Mouse (Mus musculus) spleen, adult 2 months (tissue): ENCODE data around the gene Polr2a.

ENCODE experiments used
- CTCF ChIP-seq: fragments of 200-500 bp; IDR thresholded peaks from 2 replicates; pipeline ENCODE4 v1.5.1; 2011; ENCODE audit warnings: mild to moderate bottlenecking, inconsistent platforms; ENCODE audit not compliant: insufficient read depth, insufficient read length, insufficient replicate concordance; ENCODE audit errors: extremely low read depth
- POLR2A ChIP-seq: fragments of 200-500 bp; IDR thresholded peaks from 2 replicates; pipeline ENCODE4 v1.6.1; 2011; ENCODE audit warnings: low read depth, low read length, inconsistent platforms

DNA sequence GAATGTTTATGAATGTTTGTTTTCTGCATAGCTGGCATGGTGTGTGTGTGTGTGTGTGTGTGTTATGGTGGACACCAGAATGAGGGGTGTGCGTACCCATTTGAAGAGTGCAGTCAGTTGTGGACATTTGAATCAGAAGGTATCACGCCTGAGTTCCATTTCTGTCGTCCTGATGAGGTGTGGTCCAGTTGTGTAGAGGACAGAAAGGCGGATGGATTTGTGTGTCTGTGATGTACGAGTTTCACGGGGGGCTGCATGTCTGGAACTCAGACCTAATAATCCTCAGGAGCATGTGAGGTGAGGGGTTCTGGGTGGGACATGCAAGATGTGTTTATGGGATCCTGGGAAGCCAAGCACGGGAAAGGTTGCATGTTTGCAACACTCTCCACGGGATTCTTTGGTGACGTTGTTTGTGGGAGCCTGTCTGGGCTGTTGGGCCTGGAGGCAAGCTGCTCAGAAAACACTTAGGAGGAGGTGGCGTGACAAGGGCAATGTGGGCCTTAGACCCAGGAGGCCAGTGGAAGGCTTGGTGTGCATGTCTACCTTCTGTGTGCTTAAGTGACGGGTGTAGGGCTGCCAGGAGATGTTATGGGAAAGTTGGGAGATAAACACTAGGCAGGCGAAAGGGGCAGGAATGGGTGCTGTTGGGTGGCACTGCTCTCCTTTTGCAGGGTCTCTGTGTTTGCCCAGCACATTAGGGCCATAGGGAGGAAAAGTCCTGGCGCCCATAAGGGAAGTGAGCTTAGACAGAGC lies 8.6 kb upstream of the Polr2a start:
- TF ChIP-seq CTCF (no peak), POLR2A (no peak)
